Mouse (Mus musculus): ENCODE data around the gene Mgat5. TPM values are rescaled to one million over a fixed set of nuclear protein-coding genes. Genes with fewer than 3 reads are reported as not detected.

Gene Mgat5
- total RNA-seq, 2 experiments from 2014 or later: 18.3 to 24.9 TPM

DNA sequence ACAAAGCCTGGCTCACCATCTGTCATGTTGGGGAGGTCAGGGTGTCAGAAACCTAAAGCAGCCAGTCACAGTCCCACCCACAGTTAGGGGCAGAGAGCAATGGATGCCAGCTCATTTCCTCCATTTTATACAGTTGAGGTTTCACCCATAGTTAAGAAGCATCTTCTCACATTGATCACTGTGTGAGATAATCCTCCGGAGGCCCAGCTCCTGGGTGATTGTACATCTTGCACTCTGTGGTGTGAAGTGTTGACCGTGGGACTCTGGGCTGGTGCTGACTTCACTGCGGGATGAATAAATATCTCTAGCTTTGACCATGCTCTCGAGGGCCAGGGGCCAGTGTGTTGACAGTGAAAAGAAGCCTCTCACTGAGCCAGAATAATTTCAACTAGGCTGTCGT lies 99.0 kb downstream of the Mgat5 start:
- no peak for DNase-seq (ENCODE audit: low spot score in 2 of 2)

DNA sequence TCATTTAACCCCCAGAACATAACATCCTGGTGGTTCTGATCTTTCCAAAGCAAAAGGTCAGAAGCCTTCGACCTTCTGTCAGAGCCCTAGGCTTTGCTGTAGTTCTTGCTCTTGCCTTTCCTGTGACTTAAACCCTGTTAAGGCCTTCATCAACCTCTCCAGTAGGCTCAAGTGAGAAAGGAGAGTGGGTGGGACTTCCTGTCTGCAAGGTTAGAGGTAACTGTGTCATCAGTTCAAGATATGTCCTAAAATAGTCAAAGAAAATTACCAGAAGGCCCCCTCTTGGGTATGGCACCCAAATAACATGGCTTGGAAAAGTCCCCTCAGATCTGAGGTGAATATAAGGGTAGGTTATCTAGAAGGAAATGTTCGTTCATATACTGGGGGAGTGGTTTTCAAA lies 99.5 kb downstream of the Mgat5 start:
- DNase-seq (ENCODE audit: low spot score in 2 of 2): no peak

DNA sequence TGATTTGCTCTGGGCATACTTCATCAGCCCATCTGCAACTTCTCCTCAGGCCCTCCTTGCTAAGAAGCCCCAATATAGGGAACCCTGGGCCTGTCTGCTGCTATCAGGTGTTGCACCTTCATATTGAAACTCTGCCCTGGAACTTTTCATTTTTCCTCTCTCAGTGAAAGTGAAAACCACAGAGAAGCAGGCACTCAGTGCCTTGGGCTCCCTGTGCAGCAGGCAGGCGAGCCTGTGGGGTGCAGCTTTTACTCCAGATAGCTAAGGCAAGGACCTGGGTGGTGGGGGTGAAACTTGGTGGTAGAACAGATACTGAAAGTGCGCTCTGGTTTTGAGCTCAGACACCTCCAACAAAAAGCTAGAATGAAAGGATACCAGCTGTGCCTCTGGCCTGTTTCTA lies 100.8 kb downstream of the Mgat5 start:
- no peak for DNase-seq (ENCODE audit: low spot score in 2 of 2)

DNA sequence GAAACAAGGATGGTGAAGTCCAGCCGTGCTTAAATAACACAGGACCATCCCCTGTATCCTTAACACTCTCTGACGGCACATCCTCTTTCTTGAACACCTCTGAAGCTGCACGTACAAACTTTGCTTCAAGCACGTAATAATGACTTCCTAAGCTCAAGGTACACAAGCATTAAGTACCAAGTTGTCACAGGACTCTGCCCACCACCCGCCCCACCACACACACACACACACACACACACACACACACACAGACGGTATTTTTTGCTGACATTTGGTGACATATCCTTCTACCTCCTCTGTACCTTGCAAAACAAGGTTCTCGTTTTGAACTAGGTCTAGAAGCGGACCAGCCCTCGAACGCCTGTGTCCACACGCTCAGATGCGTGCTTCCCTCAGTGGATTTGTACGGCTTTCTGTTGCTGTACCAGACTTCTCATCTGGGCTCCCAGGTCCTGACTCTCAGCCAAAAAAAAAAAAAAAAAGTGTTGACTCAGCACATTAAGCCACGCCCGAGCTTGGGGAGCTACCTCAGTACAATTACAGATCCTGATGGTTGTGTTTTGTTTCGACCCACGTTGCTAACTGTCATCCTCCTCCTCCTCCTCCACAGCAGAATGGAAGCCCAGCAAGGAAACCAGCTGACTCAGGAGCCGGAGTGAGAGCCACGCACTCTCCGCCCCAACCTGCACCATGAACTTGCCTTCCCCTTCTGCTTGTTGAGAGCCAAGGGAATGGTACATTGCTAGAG lies 101.4 kb downstream of the Mgat5 start:
- DNase-seq (ENCODE audit: low spot score in 2 of 2): no peak

DNA sequence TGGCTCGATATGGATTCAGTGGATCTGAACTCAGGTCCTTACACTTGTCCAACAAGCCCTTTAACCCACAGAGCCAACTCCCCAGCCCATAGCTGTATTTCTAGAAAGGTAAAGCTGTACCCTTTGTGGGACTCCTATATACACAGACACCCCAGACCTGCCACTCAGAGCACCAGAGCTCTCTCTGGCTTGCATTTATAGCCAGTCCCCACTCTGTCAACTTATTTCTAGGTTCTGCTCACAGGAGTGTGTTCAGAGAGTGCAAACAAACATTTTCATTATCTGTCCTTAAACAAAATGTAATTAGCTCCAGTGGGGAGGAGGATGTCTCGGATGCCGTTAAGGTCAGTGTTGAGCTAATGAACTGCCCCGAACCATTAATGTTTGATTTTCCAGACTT lies 102.5 kb downstream of the Mgat5 start:
- DNase-seq (ENCODE audit: low spot score in 2 of 2): no peak

DNA sequence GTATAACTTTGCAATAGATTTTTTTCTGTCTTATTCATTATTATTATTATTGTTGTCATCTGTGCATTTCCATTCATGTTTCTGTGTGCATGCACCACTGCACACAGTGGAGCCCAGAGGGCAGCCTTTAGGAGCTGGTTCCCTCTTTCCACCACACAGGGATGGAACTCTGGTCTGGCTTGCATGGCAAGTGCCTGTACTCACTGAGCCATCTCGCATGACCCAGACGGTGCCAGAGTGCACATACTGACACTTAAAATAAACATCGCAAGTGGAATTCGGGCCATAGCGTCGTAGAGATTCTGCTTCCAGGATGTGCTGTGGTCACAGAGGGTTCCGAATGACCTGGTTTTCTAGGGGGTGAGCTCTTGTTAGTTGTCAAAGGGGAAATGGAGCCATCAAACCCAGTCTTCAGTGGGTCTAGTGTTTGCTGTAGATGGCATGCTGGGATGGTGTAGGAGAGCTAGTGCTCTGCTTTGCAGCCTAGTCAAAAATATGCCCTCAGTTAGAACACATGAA lies 103.5 kb downstream of the Mgat5 start:
- no peak for DNase-seq (ENCODE audit: low spot score in 2 of 2)

DNA sequence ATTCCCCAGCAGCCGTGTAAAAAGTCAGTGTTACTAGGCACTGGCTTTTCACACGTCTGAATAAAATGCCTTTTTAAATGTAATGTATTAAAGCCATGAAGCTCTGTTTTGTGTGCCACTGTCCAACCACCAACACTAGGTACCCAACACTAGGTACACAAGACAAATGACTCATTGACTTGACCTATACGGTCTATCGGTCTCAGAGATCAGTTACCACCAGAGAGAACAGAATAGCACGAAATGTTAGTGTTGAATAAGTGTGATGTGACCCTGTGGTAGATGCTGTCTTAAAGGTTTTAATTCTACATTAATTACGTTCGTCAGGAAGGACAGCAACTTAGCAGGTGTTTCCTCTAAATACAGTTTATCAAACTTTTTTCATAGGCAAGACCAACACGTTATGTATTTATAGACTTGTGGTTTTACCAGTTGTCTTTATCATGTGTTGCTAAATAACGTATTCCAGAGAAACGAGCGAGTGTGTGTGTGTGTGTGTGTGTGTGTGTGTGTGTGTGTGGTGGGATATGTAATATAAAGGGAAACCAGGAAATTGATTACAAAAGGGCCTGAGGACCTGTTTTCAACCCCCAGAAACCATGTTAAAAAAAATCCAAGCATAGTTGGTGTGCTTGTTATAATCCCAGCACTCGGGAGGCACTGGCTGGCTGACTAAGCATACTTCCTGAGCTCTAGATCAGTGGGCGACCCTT lies 104.3 kb downstream of the Mgat5 start:
- no peak for DNase-seq (ENCODE audit: low spot score in 2 of 2)

DNA sequence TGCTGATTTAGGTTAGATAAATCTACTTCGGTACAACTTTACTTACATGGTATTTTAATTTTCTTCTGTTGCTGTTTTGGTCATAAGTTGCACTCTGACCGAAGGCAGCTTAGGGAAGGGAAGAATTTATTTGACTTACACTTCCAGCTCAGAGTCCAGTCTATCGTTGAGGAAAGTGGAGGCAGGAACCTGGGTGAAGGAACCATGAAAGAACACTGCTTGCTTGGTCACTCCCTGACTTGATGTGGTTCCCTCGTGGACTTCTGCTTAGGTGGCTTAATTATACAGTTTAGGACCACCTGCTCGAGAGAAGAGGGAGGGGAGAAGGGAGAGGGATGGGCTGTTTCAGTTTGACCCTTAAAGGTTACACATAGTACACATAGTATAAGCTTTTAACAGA lies 105.2 kb downstream of the Mgat5 start:
- DNase-seq (ENCODE audit: low spot score in 2 of 2): no peak

DNA sequence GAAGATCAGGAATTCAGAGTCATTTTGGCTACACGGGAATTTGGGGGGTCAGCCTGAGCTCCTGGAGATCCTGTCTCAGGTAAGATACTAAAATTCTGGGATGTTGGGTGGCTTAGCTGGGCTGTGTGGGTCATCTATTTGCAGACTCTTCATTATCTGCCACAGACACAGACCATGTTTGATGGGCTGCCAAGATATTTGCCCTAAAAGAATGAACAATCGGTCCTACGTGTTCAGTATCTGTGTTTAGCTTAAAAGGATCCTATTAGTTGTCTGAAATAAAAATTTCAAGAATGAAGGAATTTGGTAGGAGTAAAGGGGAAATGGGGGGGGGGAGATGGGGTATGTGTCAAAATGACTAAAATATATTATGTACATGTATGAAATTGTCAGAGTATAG lies 105.9 kb downstream of the Mgat5 start:
- DNase-seq (ENCODE audit: low spot score in 2 of 2): no peak

DNA sequence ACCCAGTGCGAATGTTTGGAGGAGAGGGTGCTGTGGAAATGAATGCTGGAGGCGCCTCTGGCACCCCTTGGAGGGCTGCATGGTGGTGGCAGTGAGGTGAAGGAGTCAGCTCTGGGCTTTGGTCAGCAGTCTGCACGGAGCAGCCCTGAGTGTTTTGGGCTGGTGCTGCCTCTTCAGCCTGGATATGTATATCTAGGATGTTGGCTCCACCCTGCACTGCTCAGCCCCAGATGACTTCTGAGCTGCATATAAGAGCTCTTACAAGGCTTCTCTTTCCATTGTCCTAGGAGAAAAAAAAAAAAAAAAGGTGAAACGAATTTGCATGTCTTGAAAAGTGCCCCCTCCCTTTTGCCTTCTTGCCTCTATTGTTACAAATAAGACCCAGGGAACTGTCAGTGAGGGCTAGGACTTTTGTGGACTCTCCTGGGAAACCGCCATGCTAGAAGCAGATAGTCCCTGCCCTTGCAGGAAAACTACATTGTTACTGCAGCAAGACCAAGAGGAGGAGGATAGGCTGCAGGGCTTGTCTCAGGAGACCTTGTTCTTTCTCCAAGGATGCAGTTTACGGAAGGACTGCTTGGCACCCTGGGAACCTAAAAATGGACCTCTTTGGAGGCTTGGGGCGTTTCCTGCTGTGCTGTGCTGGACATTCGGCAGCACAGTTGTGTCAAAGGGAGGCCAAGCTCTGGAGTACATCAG lies 109.0 kb downstream of the Mgat5 start:
- no peak for DNase-seq (ENCODE audit: low spot score in 2 of 2)

DNA sequence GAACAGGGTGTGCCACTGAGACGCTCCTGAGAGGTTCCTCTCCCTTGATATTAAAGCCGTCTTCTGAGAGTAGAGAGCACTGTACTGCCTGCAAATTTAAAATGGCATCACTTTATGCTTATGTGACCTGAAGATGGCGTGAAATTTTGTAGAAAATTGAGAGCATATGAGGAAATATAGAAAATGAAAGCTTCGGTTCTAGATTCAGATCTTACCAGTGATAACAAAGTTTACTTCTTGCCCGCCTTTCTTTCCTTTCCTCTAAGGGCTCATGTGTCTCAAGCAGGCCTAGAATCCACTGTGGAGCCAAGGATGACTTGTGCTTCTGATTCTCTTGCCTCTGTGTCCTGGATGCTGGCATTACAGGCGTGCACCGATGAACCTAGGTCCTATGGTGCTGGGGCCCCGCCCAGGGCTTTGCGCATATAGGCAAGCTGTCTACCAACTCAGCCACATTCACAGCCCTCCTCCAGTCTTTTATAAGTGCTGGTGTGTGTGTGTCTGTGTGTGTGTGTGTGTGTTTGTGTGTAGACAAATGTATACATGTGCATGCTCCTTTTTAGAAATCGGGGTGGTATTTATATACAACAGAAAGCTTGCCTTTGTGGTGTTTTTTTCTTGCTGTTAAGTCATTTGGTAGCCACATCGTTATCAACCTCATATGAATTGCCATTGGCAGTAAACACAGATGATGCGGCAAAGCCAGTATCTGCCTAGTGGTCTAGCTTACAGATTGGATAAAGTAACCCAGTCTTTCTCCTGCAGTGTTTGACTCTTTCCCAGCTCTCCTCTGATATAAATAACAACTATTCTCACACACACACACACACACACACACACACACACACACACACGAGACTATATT lies 111.2 kb downstream of the Mgat5 start:
- DNase-seq (ENCODE audit: low spot score in 2 of 2): no peak

DNA sequence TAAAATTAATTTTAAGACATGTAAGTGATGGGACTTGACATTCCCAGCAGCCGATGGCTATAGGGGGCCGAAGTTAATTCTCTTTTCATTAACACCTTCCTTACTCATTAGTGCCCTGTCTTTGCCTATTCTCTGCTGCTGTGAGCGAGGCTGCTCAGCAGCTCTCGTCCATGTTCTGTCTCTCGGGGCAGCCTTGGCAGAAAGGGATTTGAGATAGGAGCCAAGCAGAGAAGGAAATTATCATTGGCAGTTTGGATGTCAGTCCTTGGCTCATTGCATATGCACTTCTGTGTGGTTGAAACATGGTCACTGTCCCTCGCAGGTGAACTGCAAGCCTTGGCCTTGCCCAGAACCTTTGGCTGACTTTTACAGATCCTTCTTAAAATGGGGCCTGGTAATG lies 111.8 kb downstream of the Mgat5 start:
- no peak for DNase-seq (ENCODE audit: low spot score in 2 of 2)

DNA sequence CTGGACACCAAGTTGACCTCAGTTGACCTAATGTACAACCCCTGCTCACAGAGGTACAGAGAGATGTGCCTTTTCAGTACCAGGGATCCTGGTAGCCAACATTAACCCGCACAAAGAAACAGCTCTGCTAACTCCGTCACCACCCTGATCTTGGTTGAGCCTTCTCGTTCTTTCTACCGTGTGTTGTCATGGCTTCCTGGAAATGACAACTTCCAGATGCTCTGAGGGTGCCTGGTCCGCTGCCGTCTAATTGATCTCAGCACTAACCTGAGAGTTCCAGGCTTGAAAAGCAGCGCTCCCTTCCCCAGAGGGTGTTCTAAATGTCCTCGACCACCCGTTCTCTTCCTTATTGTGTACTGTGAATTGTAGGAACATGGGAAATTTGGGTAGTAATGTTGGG lies 112.7 kb downstream of the Mgat5 start:
- no peak for DNase-seq (ENCODE audit: low spot score in 2 of 2)

DNA sequence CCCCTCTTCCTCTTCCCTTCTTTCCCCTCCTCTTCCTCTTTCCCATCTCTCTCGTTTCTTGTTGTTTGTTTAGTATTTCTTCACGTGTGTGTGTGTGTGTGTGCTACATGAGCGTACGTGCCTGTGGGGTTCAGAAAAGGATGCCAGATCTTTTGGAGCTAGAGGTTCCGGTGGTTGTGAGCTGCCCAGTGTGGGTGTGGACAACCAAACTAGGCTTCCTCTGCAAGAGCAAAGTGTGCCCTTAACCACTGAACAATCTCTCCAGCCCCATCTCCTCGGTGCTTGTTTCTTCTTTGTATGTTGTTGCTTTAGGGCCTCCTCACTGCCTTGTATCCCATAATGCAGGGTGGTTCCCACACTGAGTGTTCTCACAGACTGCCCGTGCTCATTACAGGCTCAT lies 113.7 kb downstream of the Mgat5 start:
- no peak for DNase-seq (ENCODE audit: low spot score in 2 of 2)

DNA sequence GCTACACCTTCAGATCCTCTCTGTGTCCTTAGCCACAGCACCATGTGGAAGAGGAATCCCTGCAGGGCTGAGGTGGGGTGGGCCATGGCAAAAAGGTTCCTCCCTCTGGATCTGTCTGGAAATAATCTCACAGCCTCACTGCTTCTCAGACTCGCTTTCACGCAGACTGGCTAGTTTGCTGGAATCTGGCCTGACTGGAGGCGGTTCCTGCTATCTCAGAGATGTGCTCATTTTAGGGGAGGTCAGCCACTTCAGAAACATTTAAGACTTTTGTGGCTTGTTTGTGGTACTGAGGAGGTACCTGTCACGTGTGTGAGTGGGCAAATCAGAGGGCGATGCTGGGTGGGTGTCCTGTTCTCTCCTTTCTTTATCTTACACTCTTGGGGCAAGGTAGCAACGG lies 115.0 kb downstream of the Mgat5 start:
- no peak for DNase-seq (ENCODE audit: low spot score in 2 of 2)

DNA sequence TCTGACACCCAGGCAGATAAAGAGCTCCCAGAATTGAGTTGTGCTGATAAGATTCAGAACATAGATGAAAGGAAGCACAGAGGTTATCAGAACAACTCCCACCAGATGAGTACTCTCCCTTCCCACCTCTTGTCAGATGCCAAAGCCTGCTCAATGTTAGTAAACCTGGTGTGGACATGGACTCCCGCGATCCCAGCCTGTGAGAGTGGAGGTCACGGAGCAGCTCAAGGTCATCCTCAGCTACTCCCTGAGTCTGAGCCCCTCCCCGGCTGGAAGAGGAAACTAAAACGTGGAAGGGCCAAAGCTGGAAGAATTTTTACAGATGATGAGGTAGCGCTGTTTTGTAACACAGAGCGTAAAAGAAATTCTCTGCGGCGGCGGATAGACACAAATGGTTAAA lies 116.1 kb downstream of the Mgat5 start:
- DNase-seq (ENCODE audit: low spot score in 2 of 2): no peak

DNA sequence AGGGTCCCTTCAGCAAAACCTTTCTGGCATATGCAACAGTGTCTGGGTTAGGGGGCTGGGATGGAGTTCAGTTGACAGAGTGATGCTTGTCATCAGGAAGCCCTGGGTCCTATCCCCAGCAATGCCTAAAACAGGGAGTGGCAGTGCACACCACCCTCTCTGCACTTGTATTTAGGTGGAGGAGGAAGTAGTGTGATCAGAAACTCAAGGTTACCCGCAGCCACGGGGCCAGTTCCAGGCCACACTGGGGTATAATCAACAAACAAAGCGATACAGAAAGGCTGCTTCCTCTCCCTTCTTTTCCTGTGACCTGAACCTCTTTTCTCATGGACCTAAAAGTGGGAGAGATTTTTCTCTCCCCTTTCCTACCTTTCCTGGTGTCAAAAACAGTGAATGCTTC lies 116.8 kb downstream of the Mgat5 start:
- DNase-seq (ENCODE audit: low spot score in 2 of 2): no peak

DNA sequence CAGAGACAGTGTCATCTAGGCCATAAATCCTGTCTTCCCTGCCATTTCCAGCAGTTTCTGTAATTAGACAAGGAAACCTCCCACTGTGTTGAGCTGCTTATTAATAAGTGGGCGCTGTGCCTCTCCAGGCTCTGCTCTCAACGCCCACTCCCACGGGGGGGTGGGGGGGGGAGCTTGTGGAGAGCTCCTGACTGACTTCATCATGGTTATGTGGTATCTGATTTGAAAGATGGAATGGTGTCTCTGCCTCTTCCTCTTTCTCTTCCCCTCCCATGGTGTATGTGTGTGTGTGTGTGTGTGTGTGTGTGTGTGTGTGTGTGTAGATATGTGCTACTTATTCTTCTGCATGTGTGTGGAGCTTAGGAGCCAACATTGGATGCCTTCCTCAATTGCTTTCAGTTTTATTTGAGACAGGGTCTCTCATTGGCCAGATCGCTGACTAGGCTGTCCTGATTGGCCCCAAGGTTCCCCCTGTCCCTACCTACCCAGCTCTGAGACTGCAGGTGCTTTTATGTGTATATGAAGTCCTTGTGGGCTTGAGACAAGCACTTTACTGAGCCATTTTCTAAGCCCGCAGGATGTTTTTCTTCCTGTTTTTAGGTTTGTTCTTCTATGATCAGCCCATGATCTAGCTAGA lies 117.5 kb downstream of the Mgat5 start:
- no peak for DNase-seq (ENCODE audit: low spot score in 2 of 2)

DNA sequence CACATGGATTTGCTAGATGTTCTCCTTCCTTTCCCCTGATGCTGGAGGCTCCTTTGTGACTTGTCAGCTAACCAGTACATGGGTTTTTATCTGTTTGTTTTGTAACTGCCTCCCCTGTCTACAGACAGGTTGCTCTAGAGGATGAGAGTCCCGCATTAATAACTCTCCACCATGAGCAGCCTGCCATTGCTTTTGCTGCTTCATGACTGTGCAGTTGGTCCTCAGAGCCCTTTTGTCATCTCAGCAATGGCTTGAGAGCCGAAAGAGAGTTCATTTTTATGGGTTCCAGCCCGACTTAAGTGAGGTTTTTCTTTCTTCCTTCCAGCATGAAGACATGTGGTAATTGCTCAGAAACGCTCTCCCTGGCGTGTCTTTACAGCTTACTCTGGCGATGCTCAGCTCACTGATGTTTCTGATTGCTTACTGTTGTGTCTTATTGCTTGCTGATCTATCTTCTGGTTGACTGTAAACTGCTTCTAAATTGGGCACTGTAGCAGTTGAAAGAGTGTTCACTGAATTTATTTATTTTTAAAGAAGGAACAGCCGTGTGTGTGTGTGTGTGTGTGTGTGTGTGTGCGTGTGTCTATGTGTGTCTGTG lies 120.9 kb downstream of the Mgat5 start:
- no peak for DNase-seq (ENCODE audit: low spot score in 2 of 2)

DNA sequence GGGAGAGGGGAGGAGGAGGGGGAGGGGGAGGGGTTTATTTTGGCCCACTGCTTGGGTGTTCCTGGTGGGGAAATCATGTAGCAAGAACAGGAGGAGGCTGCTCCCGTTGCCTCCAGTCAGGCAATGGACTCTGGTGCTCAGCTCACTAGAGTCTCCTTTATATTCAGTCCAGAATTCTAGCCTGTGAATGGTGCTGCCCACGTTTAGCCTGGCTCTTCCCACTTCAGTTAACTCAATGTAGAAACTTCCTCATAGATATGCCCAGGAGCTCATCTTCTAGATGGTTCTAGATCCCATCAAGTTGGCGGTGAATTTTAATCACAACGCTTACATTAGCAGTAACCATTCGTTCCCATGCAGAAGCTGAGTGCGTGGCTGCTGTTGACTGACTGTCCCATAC lies 123.0 kb downstream of the Mgat5 start:
- DNase-seq (ENCODE audit: low spot score in 2 of 2): no peak

Measured in adrenal gland, postnatal 4 days (tissue).